Mouse (Mus musculus): Measurements from ENCODE around the gene Fam149a. TPM values are rescaled to one million over a fixed set of nuclear protein-coding genes. Genes with fewer than 3 reads are reported as not detected.

The Fam149a gene
- polyA plus RNA-seq, 1 experiment from 2014 or later, result 12.8 TPM

DNA sequence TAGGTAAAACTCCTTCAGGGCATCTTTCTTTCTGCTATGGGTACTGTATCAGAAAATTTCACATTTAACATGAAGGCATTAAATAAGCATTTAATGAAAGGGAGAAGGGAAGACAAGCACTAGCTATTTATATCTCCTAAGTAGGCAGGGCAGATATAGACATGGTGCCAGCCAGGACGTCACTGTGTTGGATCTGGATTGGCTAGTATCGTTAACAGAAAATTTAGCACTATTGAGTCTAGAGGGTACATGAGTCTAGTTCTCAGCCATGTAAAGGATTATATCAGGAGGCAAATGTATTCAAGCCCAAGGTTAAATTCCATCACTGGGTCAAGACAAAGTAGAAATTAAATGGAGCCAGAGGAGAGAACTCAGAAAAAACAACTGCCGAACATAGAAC, 8.0 kb downstream of the Fam149a start:
- 86% methylated on average over 3 of the region's 3 CpGs for WGBS
- no peak for DNase-seq (ENCODE audit: low spot score)
- no peaks in the 10 kb centered on the region for H3K27me3 ChIP-seq (ENCODE audit: control insufficient read depth, insufficient read depth, low read length)

DNA sequence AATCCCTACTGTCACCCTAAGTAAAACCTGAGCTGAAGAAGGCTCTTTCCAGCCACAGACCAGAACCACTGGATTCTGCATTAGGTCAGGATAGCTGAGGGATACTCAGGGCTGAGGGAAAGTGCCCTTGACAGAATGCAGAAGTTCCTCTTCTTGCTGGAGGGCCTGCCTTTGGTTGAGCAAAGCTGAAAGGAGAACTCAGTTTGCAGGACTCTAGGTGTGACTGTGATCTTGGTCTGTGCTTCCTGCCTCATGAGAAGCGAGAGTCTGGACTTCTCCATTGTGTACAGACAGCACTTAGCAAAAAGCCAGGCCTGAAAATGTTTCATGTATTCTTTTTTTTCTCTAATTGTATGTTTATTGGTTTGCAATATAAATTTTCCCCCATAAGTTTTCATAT, 14.9 kb downstream of the Fam149a start:
- Histone ChIP-seq H3K27ac (no peak overlapping the region), H3K27me3 (ENCODE audit: control insufficient read depth, insufficient read depth, low read length) (no peaks in the 10 kb centered on the region), H3K4me1 (replicated peaks; ENCODE audit: control insufficient read depth, insufficient read depth, low read length) (no peaks in the 10 kb centered on the region), H3K36me3 (replicated peaks; ENCODE audit: control insufficient read depth, insufficient read depth) (no peaks in the 10 kb centered on the region), H3K4me3 (replicated peaks; ENCODE audit: low read length) (no peak overlapping the region), H3K9me3 (ENCODE audit: control insufficient read depth, low read length) (no peaks in the 10 kb centered on the region), H3K4me2 (replicated peaks) (no peak overlapping the region), H3K9ac (no peak overlapping the region)
- ATAC-seq (ENCODE audit: low FRiP score) (no peak), DNase-seq (ENCODE audit: low spot score) (no peak)
- 88% methylated on average over 1 of the region's 1 CpGs for WGBS

More for the DNA sequence above, 8.0 kb downstream of the Fam149a start:
- Histone ChIP-seq H3K4me1 (replicated peaks; ENCODE audit: control insufficient read depth, insufficient read depth, low read length) (no peaks in the 10 kb centered on the region), H3K9ac (no peak overlapping the region), H3K9me3 (ENCODE audit: control insufficient read depth, low read length) (no peaks in the 10 kb centered on the region), H3K36me3 (replicated peaks; ENCODE audit: control insufficient read depth, insufficient read depth) (no peaks in the 10 kb centered on the region), H3K4me2 (replicated peaks) (no peak overlapping the region), H3K4me3 (replicated peaks; ENCODE audit: low read length) (no peak overlapping the region), H3K27ac (no peak overlapping the region)
- ATAC-seq (ENCODE audit: low FRiP score), result no peak

DNA sequence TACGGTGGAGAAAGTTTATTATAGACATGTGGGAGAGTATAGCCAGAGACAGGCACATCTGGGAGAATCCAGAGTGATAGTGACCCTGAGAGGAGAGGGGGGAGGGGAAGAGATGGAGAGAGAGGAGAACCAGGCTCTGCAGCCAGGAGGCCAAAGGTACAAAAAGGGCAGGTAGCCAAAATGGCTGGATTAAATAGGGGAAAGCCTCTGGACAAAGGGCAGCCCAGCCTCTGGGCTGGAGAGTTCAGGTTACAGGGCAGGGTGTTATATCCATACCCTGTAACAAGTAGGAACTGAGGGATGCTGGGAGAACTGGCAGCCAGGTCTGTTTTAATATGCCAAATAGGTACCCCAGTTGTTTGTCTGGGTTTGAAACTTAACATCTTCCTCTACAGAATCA, 18.9 kb downstream of the Fam149a start:
- Histone ChIP-seq H3K27ac (no peak overlapping the region), H3K4me3 (replicated peaks; ENCODE audit: low read length) (no peak overlapping the region), H3K9me3 (ENCODE audit: control insufficient read depth, low read length) (no peaks in the 10 kb centered on the region), H3K27me3 (ENCODE audit: control insufficient read depth, insufficient read depth, low read length) (no peaks in the 10 kb centered on the region), H3K9ac (no peak overlapping the region), H3K4me1 (replicated peaks; ENCODE audit: control insufficient read depth, insufficient read depth, low read length) (no peaks in the 10 kb centered on the region), H3K4me2 (replicated peaks) (no peak overlapping the region), H3K36me3 (replicated peaks; ENCODE audit: control insufficient read depth, insufficient read depth) (no peaks in the 10 kb centered on the region)
- DNase-seq (ENCODE audit: low spot score) (no peak), ATAC-seq (ENCODE audit: low FRiP score) (no peak)
- 100% methylated on average over 1 of the region's 1 CpGs for WGBS

- Histone ChIP-seq H3K4me2 (replicated peaks) (no peak overlapping the region), H3K27ac (no peak overlapping the region), H3K4me3 (replicated peaks; ENCODE audit: low read length) (no peak overlapping the region), H3K4me1 (replicated peaks; ENCODE audit: control insufficient read depth, insufficient read depth, low read length) (0 out of 2 replicates have a peak, but pooled peaks cover 6% of the 10 kb centered on the region), H3K36me3 (replicated peaks; ENCODE audit: control insufficient read depth, insufficient read depth) (no peaks in the 10 kb centered on the region), H3K9ac (no peak overlapping the region), H3K27me3 (ENCODE audit: control insufficient read depth, insufficient read depth, low read length) (no peaks in the 10 kb centered on the region), H3K9me3 (ENCODE audit: control insufficient read depth, low read length) (no peaks in the 10 kb centered on the region)
- 63% methylated on average over 6 of the region's 6 CpGs for WGBS
- ATAC-seq (ENCODE audit: low FRiP score) (no peak), DNase-seq (ENCODE audit: low spot score) (peak; percentile 49)
Observed at GRCm38 (mm10) chr8:45362323-45362722, 19.8 kb downstream of the Fam149a start.

- no peaks in the 10 kb centered on the region for H3K36me3 ChIP-seq (replicated peaks; ENCODE audit: control insufficient read depth, insufficient read depth)
- no peak for ATAC-seq (ENCODE audit: low FRiP score)
- H3K4me1 ChIP-seq (replicated peaks; ENCODE audit: control insufficient read depth, insufficient read depth, low read length), result 0 out of 2 replicates have a peak, but pooled peaks cover 6% of the 10 kb centered on the region
- H3K4me3 ChIP-seq (replicated peaks; ENCODE audit: low read length), result no peak overlapping the region; the same call in 1 of the 2 replicates
- DNase-seq (ENCODE audit: low spot score), result peak; percentile 28
- H3K27me3 ChIP-seq (ENCODE audit: control insufficient read depth, insufficient read depth, low read length), result no peaks in the 10 kb centered on the region
- H3K27ac ChIP-seq, result no peak overlapping the region
- no peaks in the 10 kb centered on the region for H3K9me3 ChIP-seq (ENCODE audit: control insufficient read depth, low read length)
- WGBS, result 82% methylated on average over 6 of the region's 6 CpGs
- H3K9ac ChIP-seq, result peak overlapping the region; percentile 79
- H3K4me2 ChIP-seq (replicated peaks), result peak overlapping the region; percentile 74
Observed at GRCm38 (mm10) chr8:45359091-45359605, 22.9 kb downstream of the Fam149a start.

- ATAC-seq (ENCODE audit: low FRiP score) (peak; percentile 87), DNase-seq (ENCODE audit: low spot score) (peak; percentile 63)
- peak overlapping the region; percentile 51 for H3K4me3 ChIP-seq (replicated peaks; ENCODE audit: low read length)
- no peaks in the 10 kb centered on the region for H3K36me3 ChIP-seq (replicated peaks; ENCODE audit: control insufficient read depth, insufficient read depth)
- peak overlapping the region; percentile 74 for H3K4me2 ChIP-seq (replicated peaks)
- no peaks in the 10 kb centered on the region for H3K9me3 ChIP-seq (ENCODE audit: control insufficient read depth, low read length)
- peak overlapping the region; percentile 79 for H3K9ac ChIP-seq
- no peaks in the 10 kb centered on the region for H3K27me3 ChIP-seq (ENCODE audit: control insufficient read depth, insufficient read depth, low read length)
- H3K4me1 ChIP-seq (replicated peaks; ENCODE audit: control insufficient read depth, insufficient read depth, low read length), result 0 out of 2 replicates have a peak, but pooled peaks cover 6% of the 10 kb centered on the region
- no peak overlapping the region for H3K27ac ChIP-seq
- 3% methylated on average over 48 of the region's 49 CpGs for WGBS
Observed at GRCm38 (mm10) chr8:45358132-45358918, 23.8 kb downstream of the Fam149a start.

GRCm38 (mm10) chr8:45355809-45356208, 26.3 kb downstream of the Fam149a start:
- no peak for DNase-seq (ENCODE audit: low spot score)
- 80% methylated on average over 6 of the region's 6 CpGs for WGBS
- H3K4me3 ChIP-seq (replicated peaks; ENCODE audit: low read length), result no peak overlapping the region

DNA sequence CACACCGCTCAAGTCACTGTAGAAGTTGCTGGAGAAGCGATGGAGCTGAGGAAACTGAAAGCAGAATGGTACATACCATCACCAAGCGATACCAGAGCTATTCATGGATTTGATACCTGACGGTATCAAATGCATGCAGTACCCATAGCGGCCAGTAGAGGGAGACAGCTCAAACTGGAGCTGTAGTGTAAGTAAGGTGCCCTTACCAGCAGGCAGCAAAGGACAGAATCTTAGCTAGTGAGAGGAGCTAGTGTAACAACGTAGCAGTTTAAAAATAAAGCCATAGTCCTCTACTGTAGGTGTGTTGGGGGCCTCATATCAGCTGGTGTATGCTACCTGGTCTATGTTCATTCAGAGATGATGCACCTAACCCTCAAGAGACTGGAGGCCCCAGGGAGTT, 37.1 kb downstream of the Fam149a start:
- no peak overlapping the region for H3K9ac ChIP-seq
- no peaks in the 10 kb centered on the region for H3K27me3 ChIP-seq (ENCODE audit: control insufficient read depth, insufficient read depth, low read length)
- H3K4me1 ChIP-seq (replicated peaks; ENCODE audit: control insufficient read depth, insufficient read depth, low read length), result no peaks in the 10 kb centered on the region
- H3K36me3 ChIP-seq (replicated peaks; ENCODE audit: control insufficient read depth, insufficient read depth), result no peaks in the 10 kb centered on the region; the same call in none of the 2 replicates
- 14% methylated on average over 6 of the region's 6 CpGs for WGBS
- ATAC-seq (ENCODE audit: low FRiP score), result no peak; the same call in 1 of the 2 replicates
- peak; percentile 84 for DNase-seq (ENCODE audit: low spot score)
- no peak overlapping the region for H3K27ac ChIP-seq
- H3K9me3 ChIP-seq (ENCODE audit: control insufficient read depth, low read length), result no peaks in the 10 kb centered on the region
- no peak overlapping the region for H3K4me3 ChIP-seq (replicated peaks; ENCODE audit: low read length)
- H3K4me2 ChIP-seq (replicated peaks), result no peak overlapping the region

More at GRCm38 (mm10) chr8:45355809-45356208, 26.3 kb downstream of the Fam149a start:
- Histone ChIP-seq H3K4me2 (replicated peaks) (no peak overlapping the region), H3K9ac (no peak overlapping the region), H3K4me1 (replicated peaks; ENCODE audit: control insufficient read depth, insufficient read depth, low read length) (0 out of 2 replicates have a peak, but pooled peaks cover 6% of the 10 kb centered on the region), H3K9me3 (ENCODE audit: control insufficient read depth, low read length) (no peaks in the 10 kb centered on the region), H3K27ac (no peak overlapping the region), H3K27me3 (ENCODE audit: control insufficient read depth, insufficient read depth, low read length) (no peaks in the 10 kb centered on the region), H3K36me3 (replicated peaks; ENCODE audit: control insufficient read depth, insufficient read depth) (0 out of 2 replicates have a peak, but pooled peaks cover 2% of the 10 kb centered on the region)
- ATAC-seq (ENCODE audit: low FRiP score), result no peak

DNA sequence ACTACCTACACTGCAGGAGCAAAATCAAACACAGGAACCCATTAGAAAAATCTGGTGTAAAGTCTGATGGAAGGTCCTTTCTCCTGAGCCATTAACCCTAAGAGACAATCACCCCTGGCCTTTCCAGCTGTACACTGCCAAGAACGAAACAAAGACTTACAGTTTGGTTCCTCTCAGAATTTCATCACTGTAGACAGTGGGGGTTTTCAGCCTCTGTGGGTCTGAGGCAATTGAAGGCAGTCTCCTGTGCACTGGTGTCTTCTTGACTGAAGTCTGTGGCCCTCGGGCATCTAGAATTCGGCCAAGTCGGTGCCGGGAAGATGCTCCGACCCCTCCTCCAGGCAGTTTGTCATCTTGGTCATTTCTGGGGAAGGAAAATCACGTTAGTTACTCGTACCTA, 37.8 kb downstream of the Fam149a start:
- Histone ChIP-seq H3K4me1 (replicated peaks; ENCODE audit: control insufficient read depth, insufficient read depth, low read length) (no peaks in the 10 kb centered on the region), H3K4me3 (replicated peaks; ENCODE audit: low read length) (no peak overlapping the region), H3K36me3 (replicated peaks; ENCODE audit: control insufficient read depth, insufficient read depth) (no peaks in the 10 kb centered on the region; the same call in 1 of the 2 replicates), H3K9me3 (ENCODE audit: control insufficient read depth, low read length) (no peaks in the 10 kb centered on the region), H3K27me3 (ENCODE audit: control insufficient read depth, insufficient read depth, low read length) (no peaks in the 10 kb centered on the region), H3K9ac (no peak overlapping the region), H3K4me2 (replicated peaks) (no peak overlapping the region), H3K27ac (no peak overlapping the region)
- ATAC-seq (ENCODE audit: low FRiP score) (no peak), DNase-seq (ENCODE audit: low spot score) (no peak)
- WGBS, result 93% methylated on average over 8 of the region's 8 CpGs
